Mouse (Mus musculus) hindbrain, embryonic 16.5 days (tissue): ENCODE measurements at regions not wholly inside any gene's neighbourhood (a gene's known extent, or its start where the extent isn't known, plus 50 kb on each side); places are given as distances from the start of the nearest gene placed in this dataset.
"Not testable (repeated sequence)": the region's sequence is repeated elsewhere in the genome, so short reads cannot be mapped to it uniquely, and the experiment has no call there.

Source experiments
- ATAC-seq: fragments of 200-750 bp; cut with Nextera tagmentation; 2 replicates; pipeline ENCODE4 v1.8.0; 2017; ENCODE audit warnings: moderate TSS enrichment, moderate library complexity
- H3K27ac ChIP-seq: fragments of 300-500 bp; sonication (generic); 2 replicates; pipeline ENCODE4 v1.5.1; 2014; ENCODE audit warnings: low read depth, mild to moderate bottlenecking, control low read depth, low read length, moderate library complexity
- H3K27me3 ChIP-seq: fragments of 300-500 bp; sonication (generic); replicated peaks from 2 replicates; pipeline ENCODE4 v1.6.1; 2014; ENCODE audit warnings: low read length; ENCODE audit not compliant: control insufficient read depth, insufficient read depth
- H3K36me3 ChIP-seq: fragments of 300-500 bp; sonication (generic); 2 replicates; pipeline ENCODE4 v1.6.1; 2014; ENCODE audit warnings: mild to moderate bottlenecking, low read length, moderate library complexity, mixed read lengths; ENCODE audit not compliant: control insufficient read depth, insufficient read depth
- H3K4me1 ChIP-seq: fragments of 300-500 bp; sonication (generic); 2 replicates; pipeline ENCODE4 v1.6.1; 2014; ENCODE audit warnings: low read depth, low read length; ENCODE audit not compliant: control insufficient read depth, insufficient read depth
- H3K4me2 ChIP-seq: fragments of 300-500 bp; sonication (generic); 2 replicates; pipeline ENCODE4 v1.6.1; 2014; ENCODE audit warnings: mild to moderate bottlenecking, low read length, control low read depth, moderate library complexity
- H3K4me3 ChIP-seq: fragments of 300-500 bp; sonication (generic); 2 replicates; pipeline ENCODE4 v1.5.1; 2014; ENCODE audit warnings: mild to moderate bottlenecking, low read length, control low read depth, moderate library complexity
- H3K9ac ChIP-seq: fragments of 300-500 bp; sonication (generic); 2 replicates; pipeline ENCODE4 v1.6.1; 2014; ENCODE audit warnings: low read depth, mild to moderate bottlenecking, control low read depth, low read length, moderate library complexity
- H3K9me3 ChIP-seq: fragments of 300-500 bp; sonication (generic); 2 replicates; pipeline ENCODE4 v1.6.1; 2014; ENCODE audit warnings: mild to moderate bottlenecking, low read length, moderate library complexity; ENCODE audit not compliant: control insufficient read depth
- WGBS: fragments of 180-500 bp; shearing (Covaris S2); extraction: QIAGEN DNeasy Blood & Tissue Kit; methylation state at CpG from one replicate; pipeline ENCODE4 v1.1.7; 2014; 5-methylcytosine and 5-hydroxymethylcytosine counted together

- Histone ChIP-seq H3K9me3 (no peaks in the 10 kb centered on the region), H3K9ac (no peak overlapping the region), H3K4me2 (no peak overlapping the region), H3K27ac (no peak overlapping the region), H3K4me1 (no peaks in the 10 kb centered on the region), H3K27me3 (no peaks in the 10 kb centered on the region), H3K4me3 (no peak overlapping the region), H3K36me3 (no peaks in the 10 kb centered on the region)
- WGBS: 62% methylated on average over 10 of the region's 10 CpGs
- no peak for ATAC-seq
Measured at GRCm38 (mm10) chr2:3864872-3865271, 152.6 kb upstream of the Frmd4a start.

- not testable (repeated sequence) for H3K4me1 ChIP-seq, H3K36me3 ChIP-seq, H3K9me3 ChIP-seq, H3K27me3 ChIP-seq, H3K4me2 ChIP-seq, ATAC-seq, H3K27ac ChIP-seq, H3K9ac ChIP-seq, H3K4me3 ChIP-seq
- 87% methylated on average over 4 of the region's 4 CpGs for WGBS
Measured at GRCm38 (mm10) chr2:3866736-3867135, 150.8 kb upstream of the Frmd4a start.

- ATAC-seq: no peak
- WGBS: 90% methylated on average over 1 of the region's 1 CpGs
- Histone ChIP-seq H3K9ac (no peak overlapping the region), H3K9me3 (no peaks in the 10 kb centered on the region), H3K27me3 (no peaks in the 10 kb centered on the region), H3K27ac (no peak overlapping the region), H3K4me3 (no peak overlapping the region), H3K4me1 (no peaks in the 10 kb centered on the region), H3K4me2 (no peak overlapping the region), H3K36me3 (no peaks in the 10 kb centered on the region)
Measured at GRCm38 (mm10) chr2:3869701-3870100, 147.8 kb upstream of the Frmd4a start.

- H3K36me3 ChIP-seq: no peaks in the 10 kb centered on the region
- no peak overlapping the region for H3K4me2 ChIP-seq
- no peaks in the 10 kb centered on the region for H3K9me3 ChIP-seq
- no peak for ATAC-seq
- no peak overlapping the region for H3K4me3 ChIP-seq
- no peaks in the 10 kb centered on the region for H3K4me1 ChIP-seq
- no peak overlapping the region for H3K27ac ChIP-seq
- no peaks in the 10 kb centered on the region for H3K27me3 ChIP-seq
- no peak overlapping the region for H3K9ac ChIP-seq
- WGBS: 89% methylated on average over 3 of the region's 3 CpGs
Measured at GRCm38 (mm10) chr2:3871748-3872147, 145.8 kb upstream of the Frmd4a start.

GRCm38 (mm10) chr2:3887000-3887399 is 130.5 kb upstream of the Frmd4a start:
- 0 out of 2 replicates have a peak, but pooled peaks cover 5% of the 10 kb centered on the region for H3K4me1 ChIP-seq
- no peak overlapping the region for H3K27ac ChIP-seq
- no peak overlapping the region for H3K4me2 ChIP-seq
- H3K9me3 ChIP-seq: no peaks in the 10 kb centered on the region
- H3K9ac ChIP-seq: no peak overlapping the region
- 56% methylated on average over 6 of the region's 6 CpGs for WGBS
- H3K4me3 ChIP-seq: no peak overlapping the region
- no peaks in the 10 kb centered on the region for H3K36me3 ChIP-seq
- H3K27me3 ChIP-seq: no peaks in the 10 kb centered on the region
- no peak for ATAC-seq

GRCm38 (mm10) chr2:3887845-3888433 is 129.6 kb upstream of the Frmd4a start:
- peak overlapping the region; percentile 36 for H3K4me2 ChIP-seq
- no peaks in the 10 kb centered on the region for H3K27me3 ChIP-seq
- H3K4me1 ChIP-seq: 0 out of 2 replicates have a peak, but pooled peaks cover 5% of the 10 kb centered on the region
- H3K9ac ChIP-seq: 0 out of 2 replicates have a peak overlapping the region, but pooled peaks have one; percentile 3
- 31% methylated on average over 14 of the region's 14 CpGs for WGBS
- no peaks in the 10 kb centered on the region for H3K36me3 ChIP-seq
- 0 out of 2 replicates have a peak overlapping the region, but pooled peaks have one; percentile 1 for H3K4me3 ChIP-seq
- ATAC-seq: peak; percentile 61; the same call in 1 of the 2 replicates
- no peaks in the 10 kb centered on the region for H3K9me3 ChIP-seq
- H3K27ac ChIP-seq: no peak overlapping the region

- no peak overlapping the region for H3K4me2 ChIP-seq
- 65% methylated on average over 3 of the region's 3 CpGs for WGBS
- H3K4me1 ChIP-seq: 0 out of 2 replicates have a peak, but pooled peaks cover 5% of the 10 kb centered on the region
- no peak overlapping the region for H3K4me3 ChIP-seq
- H3K9ac ChIP-seq: no peak overlapping the region
- no peak overlapping the region for H3K27ac ChIP-seq
- no peak for ATAC-seq
- H3K36me3 ChIP-seq: no peaks in the 10 kb centered on the region
- no peaks in the 10 kb centered on the region for H3K9me3 ChIP-seq
- H3K27me3 ChIP-seq: no peaks in the 10 kb centered on the region
Measured at GRCm38 (mm10) chr2:3889381-3889780, 128.1 kb upstream of the Frmd4a start.

- 32% methylated on average over 8 of the region's 8 CpGs for WGBS
- H3K4me1 ChIP-seq: 0 out of 2 replicates have a peak, but pooled peaks cover 5% of the 10 kb centered on the region
- no peak for ATAC-seq
Measured at GRCm38 (mm10) chr2:3890462-3890861, 127.1 kb upstream of the Frmd4a start.

GRCm38 (mm10) chr2:3907026-3907425 is 110.5 kb upstream of the Frmd4a start:
- Histone ChIP-seq H3K4me1 (peaks cover 4% of the 10 kb centered on the region; the same call in 1 of the 2 replicates), H3K27me3 (no peaks in the 10 kb centered on the region), H3K4me3 (no peak overlapping the region), H3K27ac (no peak overlapping the region), H3K4me2 (no peak overlapping the region), H3K9ac (no peak overlapping the region), H3K9me3 (0 out of 2 replicates have a peak, but pooled peaks cover 2% of the 10 kb centered on the region), H3K36me3 (no peaks in the 10 kb centered on the region)
- no peak for ATAC-seq
- 97% methylated on average over 4 of the region's 4 CpGs for WGBS

More at GRCm38 (mm10) chr2:3890462-3890861, 127.1 kb upstream of the Frmd4a start:
- no peak overlapping the region for H3K27ac ChIP-seq
- no peak overlapping the region for H3K9ac ChIP-seq
- no peaks in the 10 kb centered on the region for H3K36me3 ChIP-seq
- no peaks in the 10 kb centered on the region for H3K27me3 ChIP-seq
- H3K9me3 ChIP-seq: no peaks in the 10 kb centered on the region
- H3K4me2 ChIP-seq: no peak overlapping the region
- H3K4me3 ChIP-seq: no peak overlapping the region
